In genomic region chr12:111165831-111166591, GRCm38 (mm10) we compare ENCODE assay signal across 8 mouse cellular contexts. TPM values are rescaled to one million over a fixed set of nuclear protein-coding genes. Genes with fewer than 3 reads are reported as not detected.
DNase-seq lines count a peak whose midpoint lies in the region; ATAC-seq lines count a peak whose summit lies in the region.

TSS of gene Traf3 (plus strand) at chr12:111166370.

- peak; percentile 44 for ATAC-seq in forebrain, embryonic 14.5 days
- 0 out of 4 replicates have a peak, but pooled peaks of 1 of the 2 experiments have one; percentile 14 for ATAC-seq in hematopoietic stem cell, adult 5-6 weeks (replicated peaks in 1 of 2; ENCODE audit: insufficient read depth in 1 of 2, low FRiP score in 2 of 2, low TSS enrichment in 1 of 2, low read depth in 1 of 2, poor library complexity in 2 of 2, severe bottlenecking in 2 of 2)

- H3K36me3 ChIP-seq in forebrain, embryonic 14.5 days (ENCODE audit: control insufficient read depth, insufficient read depth, low read length): no peaks in the 10 kb centered on the region; the same call in 1 of the 2 replicates

- peak within 1 kb of the TSS; percentile 87 for H3K4me3 ChIP-seq in brown adipose tissue, adult 24 weeks (ENCODE audit: insufficient read depth, low read depth, low read length)
- peak within 1 kb of the TSS; percentile 69 for H3K4me3 ChIP-seq in forebrain, embryonic 14.5 days (ENCODE audit: low read depth, low read length)

- peak within 1 kb of the TSS; percentile 81 for H3K9ac ChIP-seq in forebrain, embryonic 14.5 days (ENCODE audit: low read length)

- WGBS in forebrain, embryonic 14.5 days: 6% methylated on average over 57 of the region's 105 CpGs

- peak within 1 kb of the TSS; percentile 82 for H3K4me2 ChIP-seq in forebrain, embryonic 14.5 days (ENCODE audit: low read length)

- DNase-seq in ES-CJ7 (ENCODE audit: low read depth, low spot score): peak; percentile 65
- peak; percentile 84 for DNase-seq in forebrain, embryonic 14.5 days (ENCODE audit: low spot score)
- DNase-seq in layer of hippocampus, adult 9-11 months: peak; percentile 56
- peak; percentile 85 for DNase-seq in lung, postnatal 10 days
- peak; percentile 40 for DNase-seq in ovary, postnatal 10 days (ENCODE audit: low spot score)
- DNase-seq in thymus, postnatal 0 days (ENCODE audit: low spot score): peak; percentile 85

- no peaks in the 10 kb centered on the region for H3K27me3 ChIP-seq in forebrain, embryonic 14.5 days (replicated peaks; ENCODE audit: control insufficient read depth, insufficient read depth, low read length)

- H3K27ac ChIP-seq in brown adipose tissue, adult 24 weeks (replicated peaks; ENCODE audit: low read depth, low read length): peak within 1 kb of the TSS; percentile 90
- peak within 1 kb of the TSS; percentile 86 for H3K27ac ChIP-seq in forebrain, embryonic 14.5 days (ENCODE audit: low read depth, low read length)

- H3K9me3 ChIP-seq in forebrain, embryonic 14.5 days (replicated peaks; ENCODE audit: control insufficient read depth, low read length): no peaks in the 10 kb centered on the region

- no peaks in the 10 kb centered on the region; the same call in 1 of the 2 replicates for H3K4me1 ChIP-seq in brown adipose tissue, adult 24 weeks (ENCODE audit: control insufficient read depth, insufficient read depth, insufficient read length, low read length)
- peaks cover 36% of the 10 kb centered on the region for H3K4me1 ChIP-seq in forebrain, embryonic 14.5 days (ENCODE audit: control insufficient read depth, insufficient read depth, low read length)

RNA-seq across cellular contexts. Expression of gene Traf3, which starts in this region (rescaled TPM):
- polyA plus RNA-seq in brown adipose tissue, adult 24 weeks (2012; ENCODE audit: insufficient read depth, insufficient read length, missing spikeins): 4.7 and 5.1 TPM in 2 replicates
- polyA plus RNA-seq in forebrain, embryonic 14.5 days (2014; fragmentation: Nextera tagmentation; extraction: Ambion mirVana): 9.8 and 12.1 TPM in 2 replicates
- 18.8 and 22.2 TPM in 2 replicates for total RNA-seq in hematopoietic stem cell, adult 5-6 weeks (2017)
- polyA plus RNA-seq in thymus, postnatal 0 days (2015; fragmentation: Nextera tagmentation; extraction: Ambion mirVana): 11.7 and 13.1 TPM in 2 replicates
